Mouse (Mus musculus): ENCODE measurements around the gene Psme2. TPM values are rescaled to one million over a fixed set of nuclear protein-coding genes. Genes with fewer than 3 reads are reported as not detected.

Gene Psme2
- polyA plus RNA-seq, 1 experiment from 2014 or later = 249 TPM

GRCm38 (mm10) chr14:55554635-55555034 lies 36.3 kb downstream of the Psme2 start:
- Histone ChIP-seq H3K27me3 (replicated peaks; ENCODE audit: control insufficient read depth, insufficient read depth, low read length) (no peaks in the 10 kb centered on the region), H3K4me2 (ENCODE audit: low read depth, low read length) (no peak overlapping the region)

GRCm38 (mm10) chr14:55551794-55552193 lies 39.1 kb downstream of the Psme2 start:
- Histone ChIP-seq H3K9ac (ENCODE audit: low read depth, low read length) (no peak overlapping the region), H3K36me3 (ENCODE audit: control insufficient read depth, insufficient read depth, low read length) (peaks cover 31% of the 10 kb centered on the region), H3K4me1 (ENCODE audit: control insufficient read depth, insufficient read depth, low read length) (no peaks in the 10 kb centered on the region), H3K4me2 (ENCODE audit: low read depth, low read length) (no peak overlapping the region), H3K27me3 (replicated peaks; ENCODE audit: control insufficient read depth, insufficient read depth, low read length) (no peaks in the 10 kb centered on the region), H3K27ac (replicated peaks; ENCODE audit: low read depth, low read length) (no peak overlapping the region), H3K4me3 (ENCODE audit: low read depth, low read length) (no peak overlapping the region), H3K9me3 (ENCODE audit: control insufficient read depth, low read length) (no peaks in the 10 kb centered on the region)
- 89% methylated on average over 8 of the region's 8 CpGs for WGBS
- ATAC-seq (ENCODE audit: low read depth) (no peak), DNase-seq (ENCODE audit: low spot score) (no peak)

More at GRCm38 (mm10) chr14:55554635-55555034, 36.3 kb downstream of the Psme2 start:
- Histone ChIP-seq H3K36me3 (ENCODE audit: control insufficient read depth, insufficient read depth, low read length) (peaks cover 4% of the 10 kb centered on the region), H3K27ac (replicated peaks; ENCODE audit: low read depth, low read length) (no peak overlapping the region), H3K9me3 (ENCODE audit: control insufficient read depth, low read length) (no peaks in the 10 kb centered on the region), H3K9ac (ENCODE audit: low read depth, low read length) (no peak overlapping the region), H3K4me1 (ENCODE audit: control insufficient read depth, insufficient read depth, low read length) (no peaks in the 10 kb centered on the region), H3K4me3 (ENCODE audit: low read depth, low read length) (no peak overlapping the region)
- DNase-seq (ENCODE audit: low spot score) = no peak
- ATAC-seq (ENCODE audit: low read depth) = no peak

GRCm38 (mm10) chr14:55551347-55551746 lies 39.6 kb downstream of the Psme2 start:
- Histone ChIP-seq H3K4me2 (ENCODE audit: low read depth, low read length) (no peak overlapping the region), H3K9ac (ENCODE audit: low read depth, low read length) (no peak overlapping the region), H3K9me3 (ENCODE audit: control insufficient read depth, low read length) (no peaks in the 10 kb centered on the region), H3K36me3 (ENCODE audit: control insufficient read depth, insufficient read depth, low read length) (peaks cover 35% of the 10 kb centered on the region), H3K27ac (replicated peaks; ENCODE audit: low read depth, low read length) (no peak overlapping the region), H3K27me3 (replicated peaks; ENCODE audit: control insufficient read depth, insufficient read depth, low read length) (no peaks in the 10 kb centered on the region), H3K4me1 (ENCODE audit: control insufficient read depth, insufficient read depth, low read length) (no peaks in the 10 kb centered on the region), H3K4me3 (ENCODE audit: low read depth, low read length) (no peak overlapping the region)
- DNase-seq (ENCODE audit: low spot score) (no peak), ATAC-seq (ENCODE audit: low read depth) (no peak)
- 71% methylated on average over 5 of the region's 5 CpGs for WGBS

GRCm38 (mm10) chr14:55550191-55550590 lies 40.7 kb downstream of the Psme2 start:
- no peaks in the 10 kb centered on the region for H3K9me3 ChIP-seq (ENCODE audit: control insufficient read depth, low read length)
- H3K9ac ChIP-seq (ENCODE audit: low read depth, low read length) = no peak overlapping the region
- H3K4me1 ChIP-seq (ENCODE audit: control insufficient read depth, insufficient read depth, low read length) = no peaks in the 10 kb centered on the region
- no peaks in the 10 kb centered on the region for H3K27me3 ChIP-seq (replicated peaks; ENCODE audit: control insufficient read depth, insufficient read depth, low read length)
- no peak overlapping the region for H3K4me3 ChIP-seq (ENCODE audit: low read depth, low read length)
- H3K36me3 ChIP-seq (ENCODE audit: control insufficient read depth, insufficient read depth, low read length) = peaks cover 45% of the 10 kb centered on the region
- ATAC-seq (ENCODE audit: low read depth) (no peak), DNase-seq (ENCODE audit: low spot score) (no peak)
- H3K27ac ChIP-seq (replicated peaks; ENCODE audit: low read depth, low read length) = no peak overlapping the region
- WGBS = 85% methylated on average over 6 of the region's 6 CpGs
- no peak overlapping the region for H3K4me2 ChIP-seq (ENCODE audit: low read depth, low read length)

GRCm38 (mm10) chr14:55544334-55544733 lies 46.6 kb downstream of the Psme2 start:
- no peaks in the 10 kb centered on the region for H3K9me3 ChIP-seq (ENCODE audit: control insufficient read depth, low read length)
- WGBS = 78% methylated on average over 9 of the region's 9 CpGs
- H3K27me3 ChIP-seq (replicated peaks; ENCODE audit: control insufficient read depth, insufficient read depth, low read length) = no peaks in the 10 kb centered on the region
- DNase-seq (ENCODE audit: low spot score) = no peak
- H3K4me1 ChIP-seq (ENCODE audit: control insufficient read depth, insufficient read depth, low read length) = peaks cover 6% of the 10 kb centered on the region
- H3K27ac ChIP-seq (replicated peaks; ENCODE audit: low read depth, low read length) = no peak overlapping the region
- H3K36me3 ChIP-seq (ENCODE audit: control insufficient read depth, insufficient read depth, low read length) = peaks cover 61% of the 10 kb centered on the region
- H3K4me2 ChIP-seq (ENCODE audit: low read depth, low read length) = no peak overlapping the region
- H3K4me3 ChIP-seq (ENCODE audit: low read depth, low read length) = no peak overlapping the region
- no peak overlapping the region for H3K9ac ChIP-seq (ENCODE audit: low read depth, low read length)
- no peak for ATAC-seq (ENCODE audit: low read depth)

- no peak for DNase-seq (ENCODE audit: low spot score)
- H3K9me3 ChIP-seq (ENCODE audit: control insufficient read depth, low read length) = no peaks in the 10 kb centered on the region
- no peaks in the 10 kb centered on the region for H3K27me3 ChIP-seq (replicated peaks; ENCODE audit: control insufficient read depth, insufficient read depth, low read length)
- H3K36me3 ChIP-seq (ENCODE audit: control insufficient read depth, insufficient read depth, low read length) = peaks cover 41% of the 10 kb centered on the region
- no peak overlapping the region for H3K9ac ChIP-seq (ENCODE audit: low read depth, low read length)
- H3K4me1 ChIP-seq (ENCODE audit: control insufficient read depth, insufficient read depth, low read length) = peaks cover 6% of the 10 kb centered on the region
- no peak overlapping the region for H3K4me3 ChIP-seq (ENCODE audit: low read depth, low read length)
- no peak overlapping the region for H3K27ac ChIP-seq (replicated peaks; ENCODE audit: low read depth, low read length)
- H3K4me2 ChIP-seq (ENCODE audit: low read depth, low read length) = no peak overlapping the region
- no peak for ATAC-seq (ENCODE audit: low read depth)
- 97% methylated on average over 12 of the region's 12 CpGs for WGBS
Measured at GRCm38 (mm10) chr14:55542268-55542667, 48.6 kb downstream of the Psme2 start.

- ATAC-seq (ENCODE audit: low read depth) (peak; percentile 44), DNase-seq (ENCODE audit: low spot score) (peak; percentile 77)
- H3K9ac ChIP-seq (ENCODE audit: low read depth, low read length) = peak overlapping the region; percentile 73
- H3K27me3 ChIP-seq (replicated peaks; ENCODE audit: control insufficient read depth, insufficient read depth, low read length) = 0 out of 2 replicates have a peak, but pooled peaks cover 3% of the 10 kb centered on the region
- H3K36me3 ChIP-seq (ENCODE audit: control insufficient read depth, insufficient read depth, low read length) = peaks cover 28% of the 10 kb centered on the region; the same call in 1 of the 2 replicates
- H3K4me2 ChIP-seq (ENCODE audit: low read depth, low read length) = peak overlapping the region; percentile 54
- no peaks in the 10 kb centered on the region for H3K9me3 ChIP-seq (ENCODE audit: control insufficient read depth, low read length)
- WGBS = 5% methylated on average over 10 of the region's 10 CpGs
- peak overlapping the region; percentile 83 for H3K27ac ChIP-seq (replicated peaks; ENCODE audit: low read depth, low read length)
- H3K4me3 ChIP-seq (ENCODE audit: low read depth, low read length) = peak overlapping the region; percentile 54
- H3K4me1 ChIP-seq (ENCODE audit: control insufficient read depth, insufficient read depth, low read length) = peaks cover 6% of the 10 kb centered on the region
Measured at GRCm38 (mm10) chr14:55540787-55541321, 50.1 kb downstream of the Psme2 start.

GRCm38 (mm10) chr14:55540067-55540786 lies 50.7 kb downstream of the Psme2 start, which contains the start of gene Pck2:
Pck2 (plus strand) TSS chr14:55540266.
- Histone ChIP-seq H3K9ac (ENCODE audit: low read depth, low read length) (peak within 1 kb of the TSS; percentile 73), H3K27ac (replicated peaks; ENCODE audit: low read depth, low read length) (peak within 1 kb of the TSS; percentile 83), H3K36me3 (ENCODE audit: control insufficient read depth, insufficient read depth, low read length) (peaks cover 24% of the 10 kb centered on the region; the same call in 1 of the 2 replicates), H3K9me3 (ENCODE audit: control insufficient read depth, low read length) (no peaks in the 10 kb centered on the region), H3K4me1 (ENCODE audit: control insufficient read depth, insufficient read depth, low read length) (peaks cover 6% of the 10 kb centered on the region), H3K4me3 (ENCODE audit: low read depth, low read length) (peak within 1 kb of the TSS; percentile 54), H3K27me3 (replicated peaks; ENCODE audit: control insufficient read depth, insufficient read depth, low read length) (0 out of 2 replicates have a peak, but pooled peaks cover 3% of the 10 kb centered on the region), H3K4me2 (ENCODE audit: low read depth, low read length) (peak within 1 kb of the TSS; percentile 54)
- DNase-seq (ENCODE audit: low spot score) (peak; percentile 95), ATAC-seq (ENCODE audit: low read depth) (peak; percentile 91)
- under 1% methylated on average over 32 of the region's 32 CpGs for WGBS
